Mouse (Mus musculus) forebrain, embryonic 12.5 days (tissue): ENCODE data around the gene Cdk18. TPM values are rescaled to one million over a fixed set of nuclear protein-coding genes. Genes with fewer than 3 reads are reported as not detected.

ENCODE experiments used
- ATAC-seq: fragments of 200-750 bp; cut with Nextera tagmentation; 2 replicates; pipeline ENCODE4 v1.8.0; 2017; ENCODE audit warnings: moderate TSS enrichment; ENCODE audit not compliant: low FRiP score
- H3K27ac ChIP-seq: fragments of 300-500 bp; sonication (generic); 2 replicates; pipeline ENCODE4 v1.5.1; 2016; ENCODE audit warnings: mild to moderate bottlenecking
- H3K27me3 ChIP-seq: fragments of 300-500 bp; sonication (generic); 2 replicates; pipeline ENCODE4 v1.6.1; 2016; ENCODE audit warnings: mild to moderate bottlenecking
- H3K36me3 ChIP-seq: fragments of 300-500 bp; sonication (generic); replicated peaks from 2 replicates; pipeline ENCODE4 v1.6.1; 2016; ENCODE audit warnings: mild to moderate bottlenecking
- H3K4me1 ChIP-seq: fragments of 300-500 bp; sonication (generic); 2 replicates; pipeline ENCODE4 v1.6.1; 2016
- H3K4me2 ChIP-seq: fragments of 300-500 bp; sonication (generic); 2 replicates; pipeline ENCODE4 v1.6.1; 2016; ENCODE audit warnings: mild to moderate bottlenecking, moderate library complexity
- H3K4me3 ChIP-seq: fragments of 300-500 bp; sonication (generic); replicated peaks from 2 replicates; pipeline ENCODE4 v1.5.1; 2016; ENCODE audit warnings: mild to moderate bottlenecking
- H3K9ac ChIP-seq: fragments of 300-500 bp; sonication (generic); 2 replicates; pipeline ENCODE4 v1.6.1; 2016; ENCODE audit warnings: mild to moderate bottlenecking
- H3K9me3 ChIP-seq: fragments of 300-500 bp; sonication (generic); 2 replicates; pipeline ENCODE4 v1.6.1; 2016
- WGBS: fragments of 180-500 bp; shearing (Covaris S2); methylation state at CpG from one replicate; pipeline ENCODE4 v1.1.7; 2016; 5-methylcytosine and 5-hydroxymethylcytosine counted together
- polyA plus RNA-seq: library from polyadenylated mRNA; unstranded; fragments of >200 nt; fragmentation: Nextera tagmentation; extraction: Ambion mirVana; gene quantifications from 2 replicates; pipeline ENCODE4 v1.2.1, GENCODE M21; 2016

Cdk18 gene
- polyA plus RNA-seq, 1 experiment from 2014 or later = 1.0 TPM

DNA sequence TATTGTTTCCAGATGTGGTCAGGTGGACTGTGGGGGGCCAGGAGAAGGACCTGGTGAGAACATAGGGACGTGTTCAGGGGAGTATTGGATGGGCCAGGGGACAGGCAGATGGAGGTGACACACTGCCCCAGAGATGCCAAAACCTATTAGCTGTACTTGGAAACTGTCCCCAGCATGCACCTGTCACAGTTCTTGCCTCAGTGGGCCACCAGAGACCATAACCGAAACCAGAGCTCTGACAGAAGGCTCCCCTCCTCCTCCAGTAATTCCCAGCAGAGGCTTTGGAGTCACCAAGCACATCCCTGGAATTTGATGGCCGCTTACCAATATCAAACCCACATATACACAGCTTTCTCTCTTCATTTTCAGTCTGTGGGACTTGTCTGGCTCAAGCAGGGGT, 5.4 kb upstream of the Cdk18 start:
- Histone ChIP-seq H3K4me3 (no peak overlapping the region), H3K27ac (no peak overlapping the region), H3K9ac (no peak overlapping the region), H3K27me3 (peaks cover 21% of the 10 kb centered on the region), H3K36me3 (no peaks in the 10 kb centered on the region), H3K9me3 (no peaks in the 10 kb centered on the region), H3K4me2 (no peak overlapping the region), H3K4me1 (peaks cover 17% of the 10 kb centered on the region)
- WGBS = 75% methylated on average over 3 of the region's 3 CpGs
- no peak for ATAC-seq

DNA sequence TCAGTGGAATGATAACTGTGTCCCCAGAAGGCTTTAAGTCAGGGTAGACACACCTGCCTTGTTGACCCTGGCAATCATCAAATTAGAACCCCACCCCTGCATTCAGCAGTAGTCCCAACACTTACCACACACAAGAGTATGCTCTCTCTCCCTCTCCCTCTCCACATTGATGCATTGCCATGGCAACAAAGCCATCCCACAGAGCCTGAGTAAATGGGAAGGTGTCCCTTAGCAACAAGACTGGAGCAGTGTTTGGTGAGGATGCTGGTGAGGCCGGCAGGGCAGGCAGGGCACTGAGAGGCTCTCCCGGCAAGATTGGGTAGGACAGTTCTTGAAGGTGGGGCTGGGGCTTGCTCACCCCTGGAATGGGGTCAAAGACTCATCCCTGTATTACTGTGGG, 4.7 kb upstream of the Cdk18 start:
- Histone ChIP-seq H3K36me3 (no peaks in the 10 kb centered on the region), H3K9me3 (no peaks in the 10 kb centered on the region), H3K4me2 (no peak overlapping the region), H3K27me3 (peaks cover 27% of the 10 kb centered on the region), H3K9ac (no peak overlapping the region), H3K4me3 (no peak overlapping the region), H3K27ac (peak overlapping the region; percentile 31; the same call in 1 of the 2 replicates), H3K4me1 (peaks cover 23% of the 10 kb centered on the region)
- peak; percentile 88 for ATAC-seq
- 9% methylated on average over 2 of the region's 2 CpGs for WGBS

DNA sequence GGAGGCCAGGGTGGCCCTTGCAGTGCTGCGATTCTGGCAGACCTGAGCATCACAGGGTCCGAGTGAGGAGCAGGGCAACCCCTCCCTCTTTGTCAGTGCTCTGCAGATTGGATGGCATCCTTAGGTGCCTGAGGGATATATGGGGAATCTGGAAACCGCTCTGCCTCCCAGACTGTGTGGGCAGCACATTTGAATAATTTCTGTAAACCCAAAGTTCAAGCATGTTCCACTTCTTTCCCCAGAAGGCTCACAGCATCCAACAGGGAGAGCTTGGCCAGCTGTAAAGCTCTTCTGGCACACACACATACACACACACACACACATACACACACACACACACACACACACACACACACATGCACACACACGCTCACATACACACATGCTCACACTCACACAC, 4.2 kb upstream of the Cdk18 start:
- Histone ChIP-seq H3K36me3 (no peaks in the 10 kb centered on the region), H3K27ac (peak overlapping the region; percentile 31; the same call in 1 of the 2 replicates), H3K4me2 (no peak overlapping the region), H3K9ac (no peak overlapping the region), H3K27me3 (peaks cover 32% of the 10 kb centered on the region), H3K9me3 (no peaks in the 10 kb centered on the region), H3K4me1 (peaks cover 28% of the 10 kb centered on the region), H3K4me3 (no peak overlapping the region)
- 64% methylated on average over 4 of the region's 4 CpGs for WGBS
- no peak for ATAC-seq

DNA sequence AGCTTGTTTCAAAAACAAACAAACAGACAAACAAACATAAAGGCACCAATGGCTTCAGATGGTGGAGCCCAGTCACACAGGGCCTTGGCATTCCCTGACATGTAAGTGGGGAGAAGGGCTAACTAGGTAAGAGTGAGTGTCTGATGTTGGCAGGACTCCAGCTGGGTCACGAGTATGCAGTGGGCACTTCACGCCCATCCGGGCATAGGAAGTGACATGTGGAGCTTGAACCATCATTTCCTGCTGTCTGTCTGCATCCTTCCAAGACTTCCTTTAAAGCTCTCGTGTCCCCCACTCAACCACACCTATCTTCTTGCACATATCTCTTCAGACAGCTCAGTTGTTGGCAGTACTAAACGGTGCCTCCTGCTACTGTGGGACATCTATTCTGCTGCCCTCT, 3.6 kb upstream of the Cdk18 start:
- H3K27ac ChIP-seq = no peak overlapping the region
- no peaks in the 10 kb centered on the region for H3K36me3 ChIP-seq
- peaks cover 38% of the 10 kb centered on the region for H3K27me3 ChIP-seq
- no peak overlapping the region for H3K4me2 ChIP-seq
- H3K4me3 ChIP-seq = no peak overlapping the region
- H3K4me1 ChIP-seq = peaks cover 31% of the 10 kb centered on the region
- 89% methylated on average over 5 of the region's 5 CpGs for WGBS
- ATAC-seq = no peak
- H3K9ac ChIP-seq = no peak overlapping the region
- no peaks in the 10 kb centered on the region for H3K9me3 ChIP-seq

DNA sequence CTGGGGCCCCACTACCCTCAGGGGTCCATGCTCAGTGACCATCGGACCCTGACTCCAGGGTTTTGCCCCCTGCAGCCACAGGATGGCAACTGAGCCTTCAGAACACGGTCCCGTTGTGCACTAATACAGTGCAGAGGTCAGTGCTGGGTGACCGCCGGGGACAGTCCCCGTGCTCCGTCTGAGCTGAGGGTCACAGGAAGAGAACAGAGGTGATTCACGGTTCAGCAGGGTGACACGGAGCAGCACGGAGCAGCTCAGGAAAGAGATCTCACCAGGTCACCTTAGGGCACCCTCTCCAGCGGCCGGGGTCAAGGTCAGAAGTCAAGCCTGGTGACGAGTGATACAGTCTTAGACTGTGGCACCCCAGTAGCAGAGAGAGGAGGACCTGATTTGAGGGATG, 2.3 kb upstream of the Cdk18 start:
- Histone ChIP-seq H3K36me3 (no peaks in the 10 kb centered on the region), H3K9ac (no peak overlapping the region), H3K4me1 (peaks cover 31% of the 10 kb centered on the region), H3K4me3 (no peak overlapping the region), H3K27me3 (peaks cover 49% of the 10 kb centered on the region), H3K9me3 (no peaks in the 10 kb centered on the region), H3K27ac (no peak overlapping the region), H3K4me2 (no peak overlapping the region)
- WGBS = 83% methylated on average over 13 of the region's 13 CpGs
- no peak for ATAC-seq

DNA sequence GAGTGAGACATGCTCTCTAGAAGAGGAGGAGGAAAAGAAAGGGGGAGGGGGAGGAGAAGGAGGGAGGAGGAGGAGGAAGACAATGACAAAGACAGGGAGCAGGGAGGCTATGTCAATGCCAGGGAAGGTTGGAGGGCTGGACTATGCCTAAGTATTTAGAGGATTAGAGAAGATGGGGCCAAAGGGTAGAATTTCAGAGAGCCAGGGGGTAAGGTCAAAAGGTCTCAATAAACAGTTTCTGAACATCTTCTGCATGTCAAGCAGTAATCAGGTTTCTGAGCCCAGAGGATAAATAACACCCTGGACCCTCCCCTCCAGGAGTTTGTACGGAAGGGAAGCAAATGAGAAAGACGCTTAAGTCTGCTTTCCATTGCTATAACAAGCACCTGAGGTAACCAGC, 1.7 kb upstream of the Cdk18 start:
- Histone ChIP-seq H3K9me3 (no peaks in the 10 kb centered on the region), H3K27me3 (peaks cover 52% of the 10 kb centered on the region), H3K4me2 (no peak overlapping the region), H3K27ac (no peak overlapping the region), H3K4me1 (peaks cover 31% of the 10 kb centered on the region), H3K9ac (no peak overlapping the region), H3K4me3 (no peak overlapping the region), H3K36me3 (no peaks in the 10 kb centered on the region)
- no peak for ATAC-seq
- 49% methylated on average over 2 of the region's 2 CpGs for WGBS

DNA sequence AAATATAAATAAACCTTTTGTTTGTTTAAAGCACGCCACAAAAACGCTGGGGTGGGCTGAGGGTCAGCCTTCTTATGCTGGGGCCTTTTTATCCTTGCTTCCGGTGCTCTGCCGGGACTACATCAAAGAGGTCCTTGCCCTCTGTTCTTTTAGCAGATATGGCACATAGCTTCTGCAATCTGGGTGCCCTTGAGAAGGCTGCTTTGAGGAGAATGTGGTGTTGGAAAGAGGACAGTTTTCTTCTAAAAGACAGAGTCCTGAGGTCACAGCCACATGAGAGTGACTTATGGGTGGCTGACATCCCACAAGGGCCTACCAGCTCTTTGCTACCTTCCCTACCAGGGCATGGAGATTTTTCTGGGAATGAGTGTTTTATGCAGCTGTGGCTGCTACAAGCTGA, 1.1 kb upstream of the Cdk18 start:
- Histone ChIP-seq H3K36me3 (no peaks in the 10 kb centered on the region), H3K9me3 (no peaks in the 10 kb centered on the region), H3K9ac (no peak overlapping the region), H3K27ac (no peak overlapping the region), H3K4me3 (no peak overlapping the region), H3K4me2 (no peak overlapping the region), H3K4me1 (peaks cover 31% of the 10 kb centered on the region), H3K27me3 (peaks cover 52% of the 10 kb centered on the region)
- WGBS = 82% methylated on average over 4 of the region's 4 CpGs
- ATAC-seq = no peak

DNA sequence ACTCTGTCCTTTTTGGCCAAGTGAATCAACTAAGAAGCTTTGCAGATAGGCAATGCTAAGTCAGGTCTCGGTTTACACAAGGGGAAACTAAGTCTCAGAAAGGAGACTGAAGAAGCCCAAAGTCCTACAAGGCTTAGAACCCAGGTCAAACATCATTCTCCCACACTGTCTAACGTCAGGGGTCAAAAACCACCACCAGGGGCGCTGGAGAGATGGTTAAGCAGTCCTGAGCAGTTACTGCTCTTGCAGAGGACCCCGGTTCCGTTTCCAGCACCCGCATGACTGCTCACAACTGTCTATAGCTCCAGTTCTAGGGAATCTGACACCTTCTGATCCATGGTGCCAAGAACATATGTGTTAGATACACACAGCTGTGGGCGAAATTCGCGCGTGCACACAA, 687 bp upstream of the Cdk18 start:
- Histone ChIP-seq H3K4me1 (peaks cover 31% of the 10 kb centered on the region), H3K27me3 (peaks cover 52% of the 10 kb centered on the region), H3K4me2 (no peak overlapping the region), H3K9ac (no peak overlapping the region), H3K9me3 (no peaks in the 10 kb centered on the region), H3K36me3 (no peaks in the 10 kb centered on the region), H3K4me3 (no peak overlapping the region), H3K27ac (no peak overlapping the region)
- no peak for ATAC-seq
- WGBS = 65% methylated on average over 10 of the region's 10 CpGs

DNA sequence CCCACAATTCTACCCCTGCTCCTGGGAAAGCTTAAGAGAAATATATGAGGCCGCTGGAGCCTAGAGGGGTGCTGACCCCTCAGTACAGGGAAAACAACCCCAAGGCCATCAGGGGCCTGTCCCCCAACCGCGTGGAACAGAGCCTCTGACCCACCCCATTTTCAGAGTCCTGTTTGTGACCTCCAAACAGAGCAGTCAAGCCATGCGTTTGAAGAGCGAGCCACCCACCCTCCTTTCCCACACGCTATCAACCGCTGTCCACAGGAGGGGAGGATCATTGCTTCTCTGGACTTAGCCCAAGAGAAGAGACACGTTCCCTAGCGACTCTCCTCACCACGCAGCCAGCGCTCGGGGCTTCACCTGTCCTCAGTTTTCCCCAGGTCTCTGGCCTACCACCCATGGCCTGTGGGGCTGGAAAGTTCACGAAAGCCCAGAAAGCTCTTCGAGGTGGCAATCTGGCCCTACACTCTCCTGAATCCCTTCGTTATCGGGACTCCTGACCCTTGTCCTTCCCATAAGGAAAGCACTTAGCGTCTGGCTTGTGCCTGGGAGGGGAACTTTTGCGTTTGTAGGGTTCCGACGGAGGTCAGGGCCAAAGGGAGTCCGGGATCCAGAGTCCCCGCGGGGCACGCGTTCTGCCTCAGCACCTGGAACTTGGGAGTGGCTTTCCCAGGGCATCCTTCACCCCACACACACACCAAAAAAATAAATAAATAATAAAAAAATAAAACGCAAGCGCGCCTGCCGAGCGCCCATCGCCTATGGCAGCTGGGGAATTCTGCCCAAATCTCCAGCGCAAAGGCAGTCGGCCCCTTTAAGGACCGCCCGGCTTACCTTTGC, 688 bp downstream of the Cdk18 start:
- Histone ChIP-seq H3K4me1 (peaks cover 20% of the 10 kb centered on the region), H3K36me3 (no peaks in the 10 kb centered on the region), H3K4me2 (peak overlapping the region; percentile 97), H3K9me3 (no peaks in the 10 kb centered on the region), H3K4me3 (peak overlapping the region; percentile 53), H3K27me3 (peaks cover 52% of the 10 kb centered on the region), H3K9ac (peak overlapping the region; percentile 63), H3K27ac (no peak overlapping the region)
- ATAC-seq = 0 out of 2 replicates have a peak, but pooled peaks have one; percentile 5
- WGBS = 7% methylated on average over 35 of the region's 35 CpGs

DNA sequence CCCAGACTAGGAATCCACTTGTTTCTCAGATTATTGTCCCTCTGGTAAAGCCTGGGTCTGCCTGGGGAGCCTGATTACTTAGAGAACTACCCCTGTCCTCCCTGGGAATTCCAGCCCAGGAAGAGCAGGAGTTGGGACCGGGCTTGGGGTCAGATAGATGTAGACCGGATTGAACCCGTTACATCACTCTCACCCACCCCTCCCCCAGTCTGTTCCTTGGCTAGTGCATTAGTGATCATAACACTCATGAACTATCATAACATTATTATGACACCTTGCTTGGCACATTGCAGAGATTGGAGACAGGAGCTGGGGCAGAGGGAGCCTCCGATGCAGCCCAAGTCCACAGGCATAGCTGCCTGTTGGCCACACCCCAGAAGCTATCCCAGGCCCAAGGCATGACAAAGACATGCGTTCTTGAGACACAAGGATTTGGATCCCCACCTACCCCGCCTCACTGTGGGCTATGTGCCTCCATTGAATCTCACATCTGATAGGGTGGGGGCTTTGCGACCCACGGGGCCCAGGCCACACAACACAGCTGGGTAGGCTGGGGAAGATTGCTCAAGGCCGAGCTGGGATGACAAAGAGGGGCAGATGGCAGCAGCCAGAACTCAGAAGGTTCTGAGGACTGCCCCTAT, 1.4 kb downstream of the Cdk18 start:
- no peak overlapping the region for H3K4me3 ChIP-seq
- H3K27ac ChIP-seq = no peak overlapping the region
- 69% methylated on average over 9 of the region's 9 CpGs for WGBS
- no peak for ATAC-seq
- H3K9ac ChIP-seq = no peak overlapping the region
- no peak overlapping the region for H3K4me2 ChIP-seq
- H3K4me1 ChIP-seq = peaks cover 15% of the 10 kb centered on the region
- no peaks in the 10 kb centered on the region for H3K9me3 ChIP-seq
- H3K36me3 ChIP-seq = no peaks in the 10 kb centered on the region
- H3K27me3 ChIP-seq = peaks cover 52% of the 10 kb centered on the region

DNA sequence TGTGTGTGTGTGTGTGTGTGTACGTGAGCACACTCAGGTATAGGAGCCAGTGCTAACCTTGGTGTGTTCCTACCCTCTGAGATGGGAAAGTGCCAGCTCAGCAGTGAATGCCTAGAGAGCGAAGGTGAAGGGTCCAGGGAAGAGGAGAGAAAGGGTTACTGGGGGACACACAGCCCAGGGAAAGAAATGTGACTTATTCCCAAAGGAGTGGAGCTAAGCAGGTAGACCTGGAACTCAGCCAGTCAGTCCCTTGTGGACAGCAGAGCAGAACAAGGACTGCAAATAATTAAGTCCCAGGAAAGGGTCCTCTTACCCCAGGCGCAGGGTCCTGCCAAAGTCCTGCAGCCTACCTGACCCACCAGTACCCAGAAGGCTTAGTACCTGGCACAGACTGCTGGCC, 2.6 kb downstream of the Cdk18 start:
- Histone ChIP-seq H3K27ac (no peak overlapping the region), H3K36me3 (no peaks in the 10 kb centered on the region), H3K4me1 (peaks cover 15% of the 10 kb centered on the region), H3K27me3 (peaks cover 49% of the 10 kb centered on the region), H3K9ac (no peak overlapping the region), H3K4me2 (no peak overlapping the region), H3K9me3 (no peaks in the 10 kb centered on the region), H3K4me3 (no peak overlapping the region)
- no peak for ATAC-seq
- WGBS = 92% methylated on average over 3 of the region's 3 CpGs

DNA sequence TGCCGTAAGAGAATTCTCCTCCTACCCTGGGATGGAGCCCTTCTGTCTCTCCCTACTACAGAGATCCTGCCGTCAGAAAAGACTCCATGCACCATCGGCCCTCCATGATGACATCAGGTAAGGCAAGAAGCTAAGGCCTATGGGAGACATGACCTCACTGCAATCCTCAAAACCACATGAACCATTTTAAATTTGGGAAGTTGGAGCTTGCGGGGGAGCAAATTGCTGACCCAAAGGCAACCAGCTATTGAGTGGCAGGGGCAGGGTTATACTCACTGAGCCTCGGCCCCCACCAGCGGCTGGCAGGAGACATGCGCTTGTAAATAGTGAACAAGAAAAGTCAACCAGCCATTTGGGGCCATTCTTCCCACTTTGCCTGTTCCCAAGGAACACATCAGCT, 3.9 kb downstream of the Cdk18 start:
- Histone ChIP-seq H3K4me1 (peaks cover 15% of the 10 kb centered on the region), H3K27ac (no peak overlapping the region), H3K9me3 (no peaks in the 10 kb centered on the region), H3K4me2 (no peak overlapping the region), H3K9ac (no peak overlapping the region), H3K36me3 (no peaks in the 10 kb centered on the region), H3K27me3 (peaks cover 38% of the 10 kb centered on the region), H3K4me3 (no peak overlapping the region)
- no peak for ATAC-seq
- 89% methylated on average over 7 of the region's 7 CpGs for WGBS

DNA sequence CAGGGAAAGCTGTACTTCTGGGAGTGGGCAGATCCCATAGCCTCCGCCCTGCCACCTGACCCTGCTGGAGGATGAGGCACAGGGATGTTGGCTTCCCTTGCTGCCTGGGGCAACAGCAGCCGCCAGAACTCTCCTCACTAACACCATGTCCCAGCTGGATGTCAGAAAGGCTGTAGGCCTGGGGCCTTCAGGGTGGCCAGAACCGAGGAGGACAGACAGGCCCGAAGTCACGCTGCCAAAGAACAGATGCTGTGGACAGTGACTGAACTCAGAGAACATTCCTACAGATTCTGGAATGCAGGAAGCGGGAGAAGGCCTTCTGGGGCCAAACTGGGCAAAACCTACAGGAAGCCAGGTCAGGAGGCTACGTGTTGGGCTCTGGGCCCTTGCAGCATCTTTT, 11.2 kb downstream of the Cdk18 start:
- H3K9ac ChIP-seq = no peak overlapping the region
- no peaks in the 10 kb centered on the region for H3K27me3 ChIP-seq
- H3K9me3 ChIP-seq = no peaks in the 10 kb centered on the region
- no peak overlapping the region for H3K27ac ChIP-seq
- no peak overlapping the region for H3K4me2 ChIP-seq
- no peak for ATAC-seq
- H3K4me1 ChIP-seq = peaks cover 8% of the 10 kb centered on the region
- 81% methylated on average over 7 of the region's 7 CpGs for WGBS
- H3K4me3 ChIP-seq = no peak overlapping the region
- H3K36me3 ChIP-seq = no peaks in the 10 kb centered on the region
